Mouse (Mus musculus) layer of hippocampus, postnatal 10 days (tissue): ENCODE results near the gene Wsb1. TPM values are rescaled to one million over a fixed set of nuclear protein-coding genes. Genes with fewer than 3 reads are reported as not detected.
"Not testable (repeated sequence)": the region's sequence is repeated elsewhere in the genome, so short reads cannot be mapped to it uniquely, and the experiment has no call there.

Source experiments
- DNase-seq, 2 experiments: peaks; one replicate each; pipeline ENCODE4 v3.0.0; 2021; ENCODE audit warnings: low spot score in 2 of 2
- total RNA-seq, 2 experiments: library from RNA; stranded (reverse); gene quantifications; 2 replicates each; pipeline ENCODE4 v1.2.3; 2021

Wsb1 gene
- total RNA-seq, 2 experiments from 2014 or later, result 93.4 to 122 TPM

DNA sequence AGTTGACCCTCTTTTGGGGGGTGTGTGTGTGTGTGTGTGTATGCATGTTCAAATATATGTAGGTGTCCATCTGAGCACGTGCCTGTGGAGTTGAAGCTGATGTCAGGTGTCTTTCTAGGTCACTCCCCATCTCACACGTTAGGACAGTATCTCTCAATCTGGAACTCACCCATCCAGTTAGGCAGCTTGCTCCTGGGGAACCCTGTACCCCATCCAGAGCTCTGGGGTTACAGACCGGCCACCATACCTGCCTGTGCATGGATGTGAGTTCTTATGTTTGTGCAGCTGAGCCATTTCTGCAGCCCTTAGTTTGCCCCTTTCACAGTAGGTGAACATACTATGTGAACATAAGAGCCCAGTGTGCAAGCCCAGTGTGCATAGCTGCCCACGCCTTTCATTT is 18.6 kb upstream of the Wsb1 start:
- DNase-seq, result no peak

GRCm38 (mm10) chr11:79267171-79267570 is 12.7 kb upstream of the Wsb1 start:
- peak; percentile 15 to 46 for DNase-seq

GRCm38 (mm10) chr11:79264376-79264775 is 9.9 kb upstream of the Wsb1 start:
- DNase-seq, result no peak

GRCm38 (mm10) chr11:79260126-79260525 is 5.7 kb upstream of the Wsb1 start:
- DNase-seq, result not testable (repeated sequence)

- DNase-seq, result no peak
Observed at GRCm38 (mm10) chr11:79258738-79259137, 4.3 kb upstream of the Wsb1 start.

- no peak for DNase-seq
Observed at GRCm38 (mm10) chr11:79253542-79254390, 705 bp downstream of the Wsb1 start.

GRCm38 (mm10) chr11:79252881-79253541 is 1.5 kb downstream of the Wsb1 start:
- no peak for DNase-seq

- no peak for DNase-seq
Observed at GRCm38 (mm10) chr11:79239024-79239423, 15.4 kb downstream of the Wsb1 start.

DNA sequence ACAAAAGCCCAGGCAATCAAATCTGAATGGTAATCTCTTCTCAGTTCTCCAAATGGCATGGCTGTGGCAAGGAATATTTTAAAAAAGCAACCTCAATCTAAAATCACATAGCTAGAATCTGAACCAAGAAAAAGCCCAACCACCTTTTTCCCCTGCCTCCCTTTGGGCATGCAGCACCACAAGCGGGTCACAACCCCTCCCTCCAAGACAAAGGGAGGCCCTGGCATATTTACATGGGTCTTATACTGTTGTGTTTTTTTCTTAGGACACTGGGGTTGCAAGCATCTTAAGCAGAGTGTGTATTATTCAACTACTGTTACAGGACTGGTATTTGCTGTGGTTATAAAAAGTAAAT is 16.1 kb downstream of the Wsb1 start:
- DNase-seq, result no peak

- no peak for DNase-seq
Observed at GRCm38 (mm10) chr11:79237644-79238397, 16.6 kb downstream of the Wsb1 start.

DNA sequence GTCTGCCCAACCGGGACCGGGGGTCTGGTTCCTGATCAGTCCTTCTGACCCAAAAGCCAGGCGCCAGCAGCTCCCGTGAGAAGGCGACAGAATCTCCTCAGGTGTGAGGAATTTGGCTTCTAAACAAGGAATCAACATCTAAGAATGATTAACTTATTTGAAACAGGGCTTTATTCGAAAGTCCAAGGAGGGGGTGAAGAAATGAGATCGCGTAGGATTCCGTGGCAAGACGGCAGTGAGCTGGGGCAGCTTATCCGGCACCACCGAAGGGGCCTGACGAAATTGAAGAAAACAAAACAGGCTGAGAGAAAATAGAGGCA is 24.3 kb downstream of the Wsb1 start:
- DNase-seq, result no peak

GRCm38 (mm10) chr11:79229561-79230250 is 24.8 kb downstream of the Wsb1 start:
- peak; percentile 25 to 36 for DNase-seq

DNA sequence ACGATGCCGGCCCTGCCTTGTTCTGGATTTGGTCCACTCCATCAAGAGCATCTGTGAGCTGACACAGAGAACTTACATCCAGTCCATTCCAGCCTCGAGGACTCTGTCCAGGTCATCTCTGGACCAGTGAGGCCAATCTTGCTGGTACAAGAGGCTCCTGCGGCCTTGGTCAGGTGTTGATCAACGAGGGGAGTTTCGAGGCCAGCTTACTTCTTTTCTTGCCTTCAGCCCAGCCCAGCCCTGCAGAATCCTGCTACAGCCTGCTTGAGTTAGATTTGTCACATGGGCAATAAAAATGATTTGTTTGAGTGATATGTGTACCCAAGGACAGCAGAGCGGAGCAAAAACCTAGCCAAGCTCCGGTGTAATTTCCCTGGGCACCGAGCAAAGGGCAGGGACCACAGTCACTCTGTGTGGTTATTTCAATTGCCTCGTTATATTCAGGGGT is 25.4 kb downstream of the Wsb1 start:
- DNase-seq, result no peak

DNA sequence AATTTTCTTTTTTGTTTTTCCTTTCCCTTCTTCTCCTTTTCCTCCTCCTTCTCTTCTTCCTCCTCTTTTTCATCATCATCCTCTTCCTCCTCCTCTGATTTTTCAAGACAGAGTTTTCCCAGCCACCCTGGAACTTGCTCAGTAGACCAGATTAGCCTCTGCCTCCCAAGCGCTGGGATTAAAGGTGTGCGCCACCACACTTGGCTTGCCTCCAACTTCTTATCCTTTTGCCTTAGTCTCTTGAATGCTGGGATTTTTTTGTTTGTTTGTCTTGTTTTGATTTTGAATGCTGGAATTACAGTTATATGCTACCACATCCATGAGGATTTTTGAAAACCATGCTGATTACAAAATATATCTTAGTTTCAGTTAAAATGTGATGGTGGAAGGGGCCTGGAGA is 26.4 kb downstream of the Wsb1 start:
- DNase-seq, result no peak

DNA sequence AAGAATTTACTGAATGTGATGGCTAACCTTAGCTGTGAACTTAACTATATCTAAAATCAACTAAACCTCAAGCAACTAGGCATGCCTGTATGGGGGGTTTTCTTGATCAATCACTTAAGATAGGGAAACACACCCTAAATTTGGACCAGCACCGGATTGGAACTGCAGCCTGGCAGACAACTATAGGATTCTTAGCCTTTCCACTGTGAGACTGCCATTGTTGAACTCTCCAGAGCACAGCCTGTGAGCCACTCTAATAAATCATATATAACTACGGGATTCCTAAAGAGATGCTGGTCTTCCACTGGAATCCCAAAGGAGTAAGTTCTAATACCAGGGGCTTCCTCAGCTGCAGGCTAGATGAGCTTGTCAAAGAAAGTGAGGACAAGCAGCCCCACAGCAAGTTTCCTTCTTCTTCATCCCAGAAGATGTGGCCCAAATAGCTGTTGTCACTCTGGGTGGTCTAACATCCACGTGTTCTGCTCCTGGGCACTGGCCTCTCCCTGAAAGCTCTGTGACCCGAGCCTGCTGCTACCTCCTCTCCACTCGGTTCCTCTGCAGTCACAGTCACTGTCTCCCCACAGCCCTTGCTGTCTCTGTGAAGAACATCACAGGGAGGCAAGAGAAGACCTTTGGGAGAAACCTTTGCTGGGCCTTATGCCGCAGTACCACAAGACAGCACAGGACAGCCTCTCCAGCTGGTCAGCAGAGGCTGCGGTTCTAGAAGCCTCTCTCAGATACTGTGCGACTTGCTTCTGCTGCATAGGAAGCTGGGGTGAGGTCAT is 28.9 kb downstream of the Wsb1 start:
- DNase-seq, result no peak

DNA sequence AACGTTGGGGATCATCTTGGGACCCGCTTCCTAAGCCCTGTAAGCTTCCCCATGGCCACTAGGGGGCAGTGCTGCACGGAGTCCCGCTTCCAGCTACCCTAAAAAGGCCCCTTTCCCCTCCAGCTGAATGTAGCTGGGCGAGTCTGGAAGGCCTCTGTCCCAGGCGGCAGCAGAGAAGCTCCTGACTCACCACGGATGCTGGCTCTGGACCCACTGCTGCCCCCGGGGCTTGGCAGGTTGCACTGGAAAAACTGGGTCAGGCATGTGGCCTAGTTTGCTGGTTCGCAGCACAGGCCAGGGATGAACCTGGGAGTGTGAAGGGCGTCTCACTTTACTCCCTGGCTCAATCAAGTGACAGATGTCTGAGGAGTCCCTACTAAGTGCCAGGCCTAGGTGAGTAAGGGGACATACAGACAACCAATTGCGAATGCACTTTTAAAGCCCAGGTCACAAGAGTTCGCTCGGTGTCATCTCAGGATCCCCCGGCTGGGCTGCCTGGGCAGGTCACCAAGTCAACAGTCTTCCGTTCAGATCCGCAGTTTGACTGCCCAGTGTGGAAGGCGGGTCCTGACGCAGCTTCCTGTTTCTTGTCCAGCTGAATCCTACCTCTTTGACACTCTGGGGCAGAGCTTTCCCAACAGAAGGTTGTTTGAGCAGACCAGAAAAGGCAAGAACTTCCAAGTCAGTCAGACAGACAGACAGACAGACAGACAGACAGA is 29.8 kb downstream of the Wsb1 start:
- peak; percentile 89 to 90 for DNase-seq

DNA sequence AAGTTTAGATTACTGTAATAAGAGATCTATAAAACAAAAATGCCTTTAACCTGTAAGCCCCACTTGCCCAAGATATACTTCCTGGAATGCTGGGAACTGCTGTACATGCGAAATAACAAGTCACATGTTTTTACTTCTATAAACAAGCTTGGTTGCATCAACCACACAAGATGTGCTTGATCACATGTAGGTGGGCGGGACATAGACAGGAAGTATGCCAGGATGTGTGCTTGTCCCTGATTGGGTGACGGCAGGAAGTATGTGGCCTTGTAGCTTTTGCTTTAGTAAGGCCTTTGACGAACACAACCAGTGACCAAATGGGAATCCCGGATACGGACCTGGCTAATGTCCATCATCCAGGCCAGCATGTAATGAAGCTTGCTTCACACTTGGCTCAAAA is 31.1 kb downstream of the Wsb1 start:
- no peak for DNase-seq

DNA sequence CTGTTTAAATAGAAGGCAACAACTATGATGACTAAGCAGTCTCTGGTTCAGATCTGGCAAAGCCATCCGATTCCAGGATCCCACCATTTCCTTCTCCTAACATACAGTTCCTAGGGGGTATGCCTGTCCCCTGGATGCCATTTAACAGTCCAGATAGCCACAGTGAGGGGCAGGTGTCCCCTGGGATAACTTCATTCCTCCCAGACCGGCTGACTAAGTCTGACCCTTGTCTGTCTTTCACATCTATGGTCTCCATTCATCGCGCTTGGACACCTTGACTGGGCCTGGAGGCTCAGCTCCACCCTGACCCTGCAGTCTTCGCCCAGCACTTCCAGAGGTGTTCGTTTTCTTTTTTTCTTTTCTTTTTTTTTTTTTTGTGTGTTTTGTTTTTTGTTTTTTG is 31.8 kb downstream of the Wsb1 start:
- DNase-seq, result no peak

DNA sequence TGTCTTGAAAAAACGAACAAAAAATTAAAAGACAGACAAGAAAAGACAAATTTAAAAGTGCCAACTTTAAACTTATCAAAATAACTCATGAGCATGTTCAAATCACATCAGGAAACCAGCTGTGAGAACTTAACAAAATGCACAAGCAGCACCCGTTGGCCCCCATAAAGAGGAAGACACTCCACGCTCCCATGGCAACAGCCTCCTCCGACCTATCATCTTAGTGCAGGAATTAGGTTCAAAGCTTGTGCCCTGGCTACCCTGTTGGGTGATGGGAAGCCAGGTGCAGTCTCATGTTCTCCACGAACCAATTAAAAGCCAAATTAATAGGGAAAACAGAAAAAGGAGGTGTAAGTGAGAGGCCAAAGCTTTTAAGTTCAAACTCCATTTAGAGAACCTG is 32.8 kb downstream of the Wsb1 start:
- DNase-seq, result no peak
